Mouse (Mus musculus): ENCODE measurements at regions not wholly inside any gene's neighbourhood (a gene's known extent, or its start where the extent isn't known, plus 50 kb on each side); places are given as distances from the start of the nearest gene placed in this dataset.
"Not testable (repeated sequence)": the region's sequence is repeated elsewhere in the genome, so short reads cannot be mapped to it uniquely, and the experiment has no call there.

- no peak for DNase-seq
These were observed 62.5 kb downstream of the Rad51ap2 start for GRCm38 (mm10) chr12:11518379-11518778.

GRCm38 (mm10) chr12:11562891-11563290, 107.0 kb downstream of the Rad51ap2 start:
- no peak for DNase-seq

- no peak for DNase-seq
These were observed 114.3 kb downstream of the Rad51ap2 start for GRCm38 (mm10) chr12:11570160-11570559.

GRCm38 (mm10) chr12:11603946-11604345, 148.1 kb downstream of the Rad51ap2 start:
- no peak for DNase-seq

GRCm38 (mm10) chr12:11608733-11609132, 152.9 kb downstream of the Rad51ap2 start:
- DNase-seq, result peak; percentile 16 to 19

GRCm38 (mm10) chr12:11611656-11612055, 155.8 kb downstream of the Rad51ap2 start:
- DNase-seq, result no peak

GRCm38 (mm10) chr12:11615237-11615636, 159.4 kb downstream of the Rad51ap2 start:
- no peak for DNase-seq

GRCm38 (mm10) chr12:11623561-11623960, 167.7 kb downstream of the Rad51ap2 start:
- no peak for DNase-seq

GRCm38 (mm10) chr12:11630178-11630577, 174.3 kb downstream of the Rad51ap2 start:
- no peak for DNase-seq

- no peak for DNase-seq
These were observed 175.9 kb downstream of the Rad51ap2 start for GRCm38 (mm10) chr12:11631790-11632189.

GRCm38 (mm10) chr12:11673281-11673680, 217.4 kb downstream of the Rad51ap2 start:
- no peak for DNase-seq

GRCm38 (mm10) chr12:11694797-11695196, 238.9 kb downstream of the Rad51ap2 start:
- no peak for DNase-seq

- DNase-seq, result no peak
These were observed 253.2 kb downstream of the Rad51ap2 start for GRCm38 (mm10) chr12:11708879-11709602.

GRCm38 (mm10) chr12:11717633-11718032, 261.8 kb downstream of the Rad51ap2 start:
- DNase-seq, result no peak

GRCm38 (mm10) chr12:11751471-11751870, 295.6 kb downstream of the Rad51ap2 start:
- DNase-seq, result no peak

- no peak for DNase-seq
These were observed 298.5 kb downstream of the Rad51ap2 start for GRCm38 (mm10) chr12:11754184-11754907.

GRCm38 (mm10) chr12:11802326-11802725, 346.4 kb downstream of the Rad51ap2 start:
- no peak for DNase-seq

GRCm38 (mm10) chr12:11803162-11803561, 347.3 kb downstream of the Rad51ap2 start:
- no peak for DNase-seq

- no peak for DNase-seq
These were observed 373.8 kb downstream of the Rad51ap2 start for GRCm38 (mm10) chr12:11829701-11830100.

- DNase-seq, result peak; percentile 12
These were observed 375.4 kb downstream of the Rad51ap2 start for GRCm38 (mm10) chr12:11831292-11831691.

- peak; percentile 2 to 3 for DNase-seq
These were observed 382.1 kb downstream of the Rad51ap2 start for GRCm38 (mm10) chr12:11837819-11838472.

GRCm38 (mm10) chr12:11851034-11851433, 395.2 kb downstream of the Rad51ap2 start:
- DNase-seq, result no peak

GRCm38 (mm10) chr12:11881809-11882208, 380.1 kb upstream of the Fam49a start:
- not testable (repeated sequence) for DNase-seq

GRCm38 (mm10) chr12:11887291-11887690, 374.6 kb upstream of the Fam49a start:
- no peak for DNase-seq
